Mouse (Mus musculus) heart, postnatal 0 days (tissue): ENCODE measurements around the gene Tnk2.

Experiments
- CTCF ChIP-seq: IDR thresholded peaks from 2 replicates; pipeline ENCODE4 v1.5.1; 2016; ENCODE audit warnings: antibody characterized with exemption, control low read depth, low read depth
- EP300 ChIP-seq: IDR thresholded peaks from 2 replicates; pipeline ENCODE4 v1.6.1; 2016; ENCODE audit warnings: antibody characterized with exemption, low read depth

- TF ChIP-seq CTCF (no peak), EP300 (no peak)
These were observed 42.3 kb downstream of the Tnk2 start for GRCm38 (mm10) chr16:32685998-32686397.
